Mouse (Mus musculus): ENCODE measurements around the gene Cdk5r2. TPM values are rescaled to one million over a fixed set of nuclear protein-coding genes. Genes with fewer than 3 reads are reported as not detected.
A peak's percentile ranks its signal among the peaks of the same experiment; 100 is the strongest.

The Cdk5r2 gene
- total RNA-seq, 2 experiments from 2014 or later, result 441 to 447 TPM

DNA sequence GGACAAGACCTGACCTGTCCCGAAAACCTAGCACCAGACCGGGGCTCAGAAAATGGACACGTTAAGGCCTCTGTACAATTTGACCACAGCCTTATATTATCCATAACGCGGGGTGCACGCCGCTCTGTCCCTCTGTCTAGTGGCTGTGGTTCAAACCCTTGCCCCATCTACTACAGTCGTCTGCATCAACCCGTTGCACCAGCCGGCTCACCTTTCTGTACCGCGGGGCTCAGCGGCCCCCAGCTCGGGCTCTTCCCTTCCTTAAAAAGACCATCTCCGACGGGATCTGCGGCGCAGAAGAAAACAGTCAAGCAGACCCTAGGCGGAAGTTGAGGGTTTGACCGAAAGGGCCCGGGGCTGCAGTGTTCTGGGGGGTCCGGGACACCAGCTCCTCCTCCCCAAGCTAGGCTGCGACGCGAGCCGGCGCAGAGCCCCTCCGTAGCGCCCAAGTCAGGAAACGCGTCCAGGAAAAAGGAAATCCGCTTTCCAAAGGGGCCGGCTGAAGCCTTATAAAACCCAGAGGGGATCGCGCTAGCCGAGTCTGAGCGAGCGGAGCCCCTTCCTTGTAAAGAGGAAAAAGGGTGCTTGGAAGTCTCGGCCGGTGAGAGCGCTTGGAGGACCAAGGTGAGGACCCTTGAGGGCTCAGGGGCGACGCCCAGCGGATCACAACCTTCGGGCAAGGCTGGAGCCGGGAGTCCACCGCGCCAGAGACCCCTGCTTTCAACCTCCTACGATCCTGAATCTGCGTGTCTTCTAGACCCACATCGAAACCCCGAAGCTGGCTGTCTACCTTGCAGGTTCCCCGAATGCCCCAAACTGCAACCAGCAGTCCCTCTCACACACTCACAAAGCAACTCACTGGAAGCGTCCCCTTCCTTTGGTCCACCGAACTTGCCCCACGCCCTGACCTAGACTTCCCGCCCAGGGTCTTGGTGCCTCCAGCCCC lies 29.7 kb downstream of the Cdk5r2 start:
- no peak for DNase-seq (ENCODE audit: low spot score in 2 of 2)
- intact Hi-C loops (cut with DNase I), result no loop called here

DNA sequence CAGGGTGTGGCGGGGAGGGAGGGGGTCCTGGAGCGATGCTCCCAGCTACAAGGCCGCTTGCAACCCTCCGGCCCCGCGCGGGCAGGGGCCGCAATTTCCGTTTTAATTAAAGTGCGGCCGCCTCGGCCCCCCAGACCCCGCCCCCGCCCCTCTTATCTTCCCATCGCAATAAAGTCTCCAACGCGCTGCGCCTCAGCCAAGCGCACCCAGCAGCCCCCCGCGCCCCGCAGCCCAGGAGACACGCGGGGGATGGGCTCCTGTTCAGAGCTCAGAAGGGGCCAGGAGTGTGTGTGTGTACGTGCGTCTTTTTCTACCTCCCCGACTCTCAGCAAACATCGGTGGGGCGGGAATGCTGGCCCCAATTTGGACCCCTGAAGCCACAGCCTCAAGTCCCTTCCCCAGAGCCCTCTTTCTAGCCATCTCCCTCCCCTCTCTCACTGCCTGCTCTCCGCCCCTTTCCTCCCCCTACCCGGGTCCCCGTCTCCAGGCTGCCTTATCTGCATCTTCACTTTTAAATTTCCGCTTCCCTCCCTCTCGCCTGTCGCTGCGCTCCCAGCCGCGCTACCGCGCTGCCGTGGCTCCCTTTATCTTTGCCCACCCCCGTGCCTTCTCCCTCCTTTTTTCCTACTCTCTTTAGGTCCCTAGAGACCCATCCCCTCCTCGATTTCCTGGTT lies 30.8 kb downstream of the Cdk5r2 start, which contains the start of gene Fev:
Fev (minus strand) TSS at position 51 of the 674 bp plus-strand sequence.
- intact Hi-C loops (cut with DNase I), result no loop called here
- no peak for DNase-seq (ENCODE audit: low spot score in 2 of 2)

DNA sequence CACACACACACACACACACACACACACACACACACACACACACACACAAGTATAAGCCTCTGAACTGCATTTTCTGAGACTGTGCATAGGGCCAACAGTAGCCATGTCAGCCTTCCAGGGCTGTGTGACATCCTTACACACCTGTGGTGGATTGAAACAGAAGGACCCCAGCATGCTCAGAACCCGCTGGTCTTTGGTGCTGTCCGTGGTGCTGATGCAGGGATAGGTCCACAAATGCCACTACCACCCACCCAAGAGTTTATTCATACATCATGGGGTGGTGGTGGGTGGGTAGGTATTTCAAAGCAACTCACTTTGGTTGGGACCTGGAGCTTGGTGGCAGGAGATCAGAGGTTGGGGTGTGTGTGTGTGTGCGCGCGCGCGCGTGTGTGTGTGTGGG lies 36.8 kb downstream of the Cdk5r2 start:
- DNase-seq (ENCODE audit: low spot score in 2 of 2), result no peak
- intact Hi-C loops (cut with DNase I), result no loop called here

DNA sequence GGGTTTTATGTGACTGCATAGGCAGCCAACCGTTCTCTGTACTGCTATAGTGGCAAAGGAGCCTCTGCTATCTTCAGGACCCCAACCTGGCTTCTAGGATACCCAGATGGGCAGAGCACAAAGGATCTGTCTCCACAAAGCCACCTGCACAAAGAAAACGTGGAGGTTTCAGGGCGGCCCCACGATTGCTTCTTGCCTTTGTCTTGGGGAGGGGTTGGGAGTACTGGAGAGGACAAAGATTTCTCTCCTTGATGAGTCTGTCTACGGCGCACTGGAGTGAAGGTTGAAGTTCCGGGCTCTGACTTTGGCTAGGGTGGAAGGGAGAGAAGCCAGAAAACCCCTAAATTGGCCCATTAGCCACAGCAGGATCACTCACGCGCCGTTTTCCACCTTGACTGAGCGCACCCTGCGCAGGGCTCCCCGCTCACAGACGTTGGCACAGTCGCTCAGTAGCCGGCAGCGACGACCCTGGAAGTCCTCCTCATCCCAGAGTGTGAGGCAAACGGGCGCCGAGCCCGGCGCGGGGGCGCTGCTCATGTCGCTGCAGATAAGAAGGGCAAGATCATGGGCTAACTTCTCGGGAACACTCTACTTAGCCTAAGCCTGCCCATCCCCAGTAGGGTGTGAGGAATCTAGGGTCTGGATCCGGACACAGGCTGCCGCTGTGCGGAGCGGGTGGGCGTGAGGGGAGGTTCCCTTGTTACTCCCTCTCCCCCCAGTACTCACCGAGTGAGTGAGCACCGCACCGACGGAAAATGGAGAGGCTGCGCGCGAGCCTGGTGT lies 37.8 kb downstream of the Cdk5r2 start:
- no peak for DNase-seq (ENCODE audit: low spot score in 2 of 2)
- intact Hi-C loops (cut with DNase I), result no loop called here

DNA sequence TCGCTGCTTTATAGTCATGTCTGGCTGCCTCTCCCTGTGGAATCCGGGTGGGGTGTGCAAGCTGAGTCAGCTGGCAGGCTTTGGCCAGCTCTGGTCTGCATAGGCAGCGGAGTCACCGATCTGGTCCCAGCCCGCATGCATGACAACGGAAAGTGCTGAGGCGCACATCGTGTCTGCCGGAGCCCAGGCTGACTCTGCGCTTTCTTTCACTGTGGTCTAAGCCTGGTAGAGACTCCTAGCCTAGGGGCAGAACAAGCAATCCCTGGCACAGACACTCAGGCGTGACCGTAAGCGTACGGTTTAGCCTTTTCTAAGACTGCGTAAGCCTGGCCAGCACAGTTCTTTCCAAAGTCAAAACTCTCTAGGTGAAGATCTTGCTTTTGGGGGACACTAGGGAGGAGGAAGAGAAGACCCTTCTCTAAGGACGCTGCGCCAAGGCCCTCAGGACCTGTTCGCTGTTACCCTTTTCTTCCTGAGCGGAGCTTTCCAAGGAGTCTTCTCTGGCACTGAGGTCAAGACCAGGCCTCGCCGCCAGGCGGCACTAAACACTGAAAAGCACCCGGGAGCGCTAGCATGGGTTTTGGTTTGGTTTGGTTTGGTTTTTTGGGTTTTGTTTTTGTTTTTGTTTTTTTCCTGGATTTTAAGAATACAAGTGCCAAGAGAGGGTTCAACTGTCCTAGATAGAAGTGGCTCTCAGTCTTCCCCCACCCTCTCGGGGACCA lies 38.6 kb downstream of the Cdk5r2 start, which contains the start of gene Cryba2:
Cryba2 (minus strand) TSS at position 10 of the 722 bp plus-strand sequence.
- intact Hi-C loops (cut with DNase I), result no loop called here
- DNase-seq (ENCODE audit: low spot score in 2 of 2), result peak; percentile 42 to 68

DNA sequence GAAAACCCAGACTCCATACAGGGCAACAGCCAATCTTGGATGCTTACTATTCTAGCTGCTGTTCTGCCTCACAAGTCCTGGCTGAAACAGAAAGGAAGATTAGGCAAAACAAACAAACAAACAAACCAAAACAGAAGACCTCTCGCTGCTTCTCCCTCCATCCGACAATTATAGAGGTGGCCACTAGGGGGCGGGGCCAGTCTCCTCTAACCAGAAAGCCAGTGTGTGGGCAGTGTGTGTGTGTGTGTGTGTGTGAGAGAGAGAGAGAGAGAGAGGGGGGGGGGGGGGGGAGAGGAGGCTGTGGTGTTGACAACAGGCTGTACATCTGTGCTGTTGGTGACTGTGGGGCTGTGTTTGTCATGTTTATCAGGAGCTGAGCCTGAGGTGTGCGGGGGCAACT lies 40.2 kb downstream of the Cdk5r2 start:
- DNase-seq (ENCODE audit: low spot score in 2 of 2), result peak; percentile 61 to 66
- intact Hi-C loops (cut with DNase I), result no loop called here

DNA sequence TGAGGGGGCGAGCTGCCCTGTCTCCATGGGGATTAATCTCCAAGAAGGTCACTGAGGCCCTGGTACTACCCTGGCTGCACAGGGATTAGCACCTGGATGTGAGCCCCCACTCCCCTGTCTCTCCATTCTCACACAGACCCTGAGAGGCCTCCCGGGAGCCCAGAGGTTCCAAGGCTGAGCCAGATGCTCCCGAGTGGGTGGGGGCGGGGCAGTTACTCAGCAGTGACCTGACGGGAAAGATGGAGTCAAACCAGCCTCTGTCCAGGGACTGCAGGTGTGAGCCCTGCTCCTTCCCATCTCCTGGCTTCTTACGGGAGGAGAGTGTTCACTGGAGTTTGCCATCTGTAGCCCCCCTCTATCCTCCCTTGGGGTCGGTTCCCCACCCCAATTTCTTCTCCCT lies 43.2 kb downstream of the Cdk5r2 start:
- intact Hi-C loops (cut with DNase I), result no loop called here
- no peak for DNase-seq (ENCODE audit: low spot score in 2 of 2)

DNA sequence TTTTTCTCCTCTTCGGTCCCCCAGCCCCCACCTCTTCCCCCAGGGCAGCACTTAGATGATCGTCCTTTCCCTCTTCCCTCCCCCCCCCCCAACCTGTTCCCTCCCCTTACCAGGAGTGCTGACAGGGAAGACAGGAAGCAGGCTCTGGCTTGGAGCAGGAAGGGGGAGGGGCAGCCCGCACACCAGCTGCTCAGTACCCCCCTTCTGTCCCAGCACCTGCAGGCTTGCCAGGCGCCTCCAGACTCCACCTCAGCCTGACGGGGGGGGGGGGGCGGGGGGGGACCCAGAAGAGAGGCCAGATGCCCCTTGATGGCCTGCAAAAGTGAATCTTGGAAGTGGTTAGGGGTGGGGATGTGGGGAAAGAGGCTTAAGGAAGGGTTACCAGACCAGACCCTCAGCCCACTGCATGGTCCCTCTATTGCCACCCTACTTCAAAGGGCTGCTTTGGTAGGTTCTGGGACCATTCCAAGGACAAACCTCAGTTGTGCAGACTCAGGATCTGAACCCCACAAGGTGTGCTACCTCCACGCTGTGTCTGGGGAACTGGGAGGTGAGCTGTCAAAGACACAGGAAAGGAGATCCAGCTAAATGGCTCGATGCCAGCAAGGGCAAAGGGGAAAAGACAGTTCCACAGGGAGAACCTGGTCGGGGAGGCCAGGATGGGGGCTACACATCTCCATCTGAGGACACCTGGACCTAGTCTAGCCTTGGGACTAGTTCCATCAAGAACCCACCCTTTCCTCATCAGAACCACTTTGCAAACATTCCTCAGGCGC lies 44.1 kb downstream of the Cdk5r2 start:
- no peak for DNase-seq (ENCODE audit: low spot score in 2 of 2)
- intact Hi-C loops (cut with DNase I), result no loop called here

DNA sequence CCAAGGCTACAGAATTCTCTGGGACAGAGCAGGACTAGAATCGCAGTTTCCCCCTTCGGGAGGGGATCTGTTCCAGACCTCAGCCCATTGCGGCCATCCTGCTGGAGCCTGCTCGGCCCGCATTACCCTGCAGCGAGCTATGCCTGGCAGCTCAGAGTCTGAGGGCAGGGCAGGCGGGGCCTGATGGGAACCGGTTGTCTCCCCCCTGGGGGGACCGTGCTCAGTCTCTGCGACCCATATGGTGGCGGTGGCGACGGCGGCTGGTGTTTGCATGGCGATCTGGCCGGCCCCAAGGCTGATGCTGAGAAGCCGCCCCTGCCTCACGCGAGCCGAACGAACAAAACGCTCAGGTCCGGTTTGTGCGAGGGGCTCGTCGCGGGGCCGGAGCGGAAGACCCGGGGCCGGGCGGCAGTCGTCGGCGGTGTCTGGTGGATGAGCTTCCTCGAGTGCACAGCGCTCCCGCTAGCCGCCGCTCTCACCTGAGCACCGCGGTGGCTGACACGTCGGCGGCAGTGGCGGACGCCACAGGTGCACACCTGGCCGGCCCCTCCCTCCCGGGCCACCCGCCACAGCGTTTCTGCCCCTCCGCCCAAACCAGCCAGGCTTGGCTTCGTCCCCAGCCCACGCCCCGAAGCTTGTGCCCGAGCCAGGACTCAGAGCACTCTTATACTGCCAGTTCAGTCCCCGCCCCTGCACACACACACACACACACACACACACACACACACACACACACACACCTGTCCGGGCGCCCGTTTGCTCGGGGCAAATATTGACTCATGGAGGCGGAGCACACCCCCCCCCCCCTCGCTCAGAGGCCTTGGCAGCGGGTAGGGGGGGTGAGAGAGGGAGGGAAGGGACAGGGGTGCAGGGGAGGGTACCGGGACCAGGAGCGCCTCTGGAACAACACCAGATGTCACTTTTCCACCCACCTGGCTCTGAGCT lies 45.9 kb downstream of the Cdk5r2 start:
- intact Hi-C loops (cut with DNase I), result no loop called here
- DNase-seq (ENCODE audit: low spot score in 2 of 2), result no peak

DNA sequence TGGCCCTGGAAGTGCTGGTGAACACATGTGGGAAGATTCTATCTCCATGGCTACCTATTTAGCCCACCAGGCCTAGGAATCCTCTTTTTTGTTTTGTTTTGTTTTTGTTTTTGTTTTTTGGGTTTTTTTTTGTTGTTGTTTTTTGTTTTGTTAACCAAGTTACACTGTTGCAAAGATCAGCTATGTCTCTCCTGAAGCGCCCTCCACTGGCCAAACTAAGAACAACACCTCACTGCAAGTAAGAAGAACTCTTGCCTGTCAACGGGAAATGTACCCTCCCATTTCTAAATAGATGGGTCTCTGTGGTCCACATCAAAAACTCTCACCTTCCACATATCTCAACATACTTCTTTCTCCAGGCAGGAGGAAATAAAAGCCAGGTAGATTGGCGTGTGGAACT lies 47.0 kb downstream of the Cdk5r2 start:
- intact Hi-C loops (cut with DNase I), result no loop called here
- peak; percentile 36 to 52 for DNase-seq (ENCODE audit: low spot score in 2 of 2)

DNA sequence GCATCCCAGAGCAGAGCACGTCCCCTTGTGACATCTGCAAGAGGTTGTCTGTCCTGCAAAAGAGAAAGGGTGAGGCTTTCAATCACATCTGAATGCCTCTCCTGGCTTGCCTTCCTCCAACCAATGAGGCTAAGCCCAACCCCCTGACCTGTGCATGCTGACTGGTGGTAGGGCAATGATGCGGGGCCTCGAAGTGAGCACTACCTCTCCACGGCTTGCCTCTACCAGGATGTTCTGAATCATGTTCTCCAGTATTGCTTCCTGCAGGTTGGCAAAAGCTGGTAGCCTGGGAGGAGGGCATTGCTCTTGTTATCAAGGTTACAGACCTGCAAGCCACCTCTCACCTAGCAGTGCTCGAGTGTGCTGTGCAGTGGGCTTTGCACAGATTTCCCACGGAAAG lies 47.5 kb downstream of the Cdk5r2 start:
- no peak for DNase-seq (ENCODE audit: low spot score in 2 of 2)
- intact Hi-C loops (cut with DNase I), result no loop called here

Small RNA genes within 50 kb of the gene (microRNA-seq; reads per million reads assigned to microRNA genes)
- gene Mir375, result 114 to 182 reads per million in 2 experiments

Other genes starting within 250 kb of the Cdk5r2 start
- 10 to 100 TPM; 20.2 to 20.5 TPM for gene Ttll4, start 193.2 kb upstream of the Cdk5r2 start, total RNA-seq (2021)
- 1 to 10 TPM; 2.6 to 2.9 TPM for gene Cyp27a1, start 141.4 kb upstream of the Cdk5r2 start, total RNA-seq (2021)
- not detected for gene Prkag3, start 105.7 kb upstream of the Cdk5r2 start, total RNA-seq (2021)
- 1 to 10 TPM; 2.2 to 3.5 TPM for gene Wnt6, start 83.0 kb upstream of the Cdk5r2 start, total RNA-seq (2021)
- gene Wnt10a, start 63.4 kb upstream of the Cdk5r2 start, total RNA-seq (2021), result 1 to 10 TPM; 6.6 to 9.4 TPM
- gene Fev, start 30.5 kb downstream of the Cdk5r2 start, total RNA-seq (2021), result not detected
- gene Cryba2, start 38.2 kb downstream of the Cdk5r2 start, total RNA-seq (2021), result not detected
- gene Cfap65, start 80.7 kb downstream of the Cdk5r2 start, total RNA-seq (2021), result 1 to 10 TPM; 2.1 to 2.4 TPM
- gene Ihh, start 96.7 kb downstream of the Cdk5r2 start, total RNA-seq (2021), result under 1 TPM; 0.21 to 0.41 TPM

All from left cerebral cortex, postnatal 25 days (tissue).